Mouse (Mus musculus): ENCODE data around the gene Ift74. TPM values are rescaled to one million over a fixed set of nuclear protein-coding genes. Genes with fewer than 3 reads are reported as not detected.

Gene Ift74
- 20.4 and 21.9 TPM in 2 replicates for polyA plus RNA-seq (2015; fragmentation: Nextera tagmentation; extraction: Ambion mirVana)

GRCm38 (mm10) chr4:94613972-94614626 is at the start of gene Ift74:
Ift74 (plus strand) TSS chr4:94614491.
- Histone ChIP-seq H3K27me3 (replicated peaks; ENCODE audit: control insufficient read depth, insufficient read depth, low read length) (no peaks in the 10 kb centered on the region), H3K9ac (ENCODE audit: low read depth, low read length) (peak within 1 kb of the TSS; percentile 78), H3K4me1 (ENCODE audit: control insufficient read depth, insufficient read depth, low read depth, low read length) (peaks cover 6% of the 10 kb centered on the region), H3K4me3 (ENCODE audit: low read length) (peak within 1 kb of the TSS; percentile 75), H3K36me3 (ENCODE audit: control insufficient read depth, insufficient read depth, low read length) (no peaks in the 10 kb centered on the region), H3K9me3 (ENCODE audit: control insufficient read depth, low read length) (no peaks in the 10 kb centered on the region), H3K4me2 (ENCODE audit: low read length) (peak within 1 kb of the TSS; percentile 60), H3K27ac (ENCODE audit: low read depth, low read length) (peak within 1 kb of the TSS; percentile 77)
- WGBS: 2% methylated on average over 29 of the region's 29 CpGs
- ATAC-seq: peak; percentile 100

GRCm38 (mm10) chr4:94572677-94573076 is 41.6 kb upstream of the Ift74 start:
- 95% methylated on average over 4 of the region's 4 CpGs for WGBS
- H3K27me3 ChIP-seq (replicated peaks; ENCODE audit: control insufficient read depth, insufficient read depth, low read length): no peaks in the 10 kb centered on the region
- peaks cover 15% of the 10 kb centered on the region; the same call in 1 of the 2 replicates for H3K36me3 ChIP-seq (ENCODE audit: control insufficient read depth, insufficient read depth, low read length)
- no peaks in the 10 kb centered on the region for H3K4me1 ChIP-seq (ENCODE audit: control insufficient read depth, insufficient read depth, low read depth, low read length)
- H3K9ac ChIP-seq (ENCODE audit: low read depth, low read length): no peak overlapping the region
- H3K27ac ChIP-seq (ENCODE audit: low read depth, low read length): no peak overlapping the region
- ATAC-seq: no peak
- no peaks in the 10 kb centered on the region for H3K9me3 ChIP-seq (ENCODE audit: control insufficient read depth, low read length)
- H3K4me2 ChIP-seq (ENCODE audit: low read length): no peak overlapping the region
- H3K4me3 ChIP-seq (ENCODE audit: low read length): no peak overlapping the region

- H3K4me2 ChIP-seq (ENCODE audit: low read length): no peak overlapping the region
- H3K27ac ChIP-seq (ENCODE audit: low read depth, low read length): no peak overlapping the region
- no peak for ATAC-seq
- H3K36me3 ChIP-seq (ENCODE audit: control insufficient read depth, insufficient read depth, low read length): no peaks in the 10 kb centered on the region
- WGBS: 85% methylated on average over 4 of the region's 4 CpGs
- H3K27me3 ChIP-seq (replicated peaks; ENCODE audit: control insufficient read depth, insufficient read depth, low read length): no peaks in the 10 kb centered on the region
- no peaks in the 10 kb centered on the region for H3K4me1 ChIP-seq (ENCODE audit: control insufficient read depth, insufficient read depth, low read depth, low read length)
- no peak overlapping the region for H3K4me3 ChIP-seq (ENCODE audit: low read length)
- H3K9me3 ChIP-seq (ENCODE audit: control insufficient read depth, low read length): no peaks in the 10 kb centered on the region
- no peak overlapping the region for H3K9ac ChIP-seq (ENCODE audit: low read depth, low read length)
Measured at GRCm38 (mm10) chr4:94591765-94592381, 22.4 kb upstream of the Ift74 start.

- ATAC-seq: no peak
- H3K9me3 ChIP-seq (ENCODE audit: control insufficient read depth, low read length): no peaks in the 10 kb centered on the region
- H3K36me3 ChIP-seq (ENCODE audit: control insufficient read depth, insufficient read depth, low read length): no peaks in the 10 kb centered on the region
- no peaks in the 10 kb centered on the region for H3K27me3 ChIP-seq (replicated peaks; ENCODE audit: control insufficient read depth, insufficient read depth, low read length)
- no peak overlapping the region for H3K27ac ChIP-seq (ENCODE audit: low read depth, low read length)
- no peak overlapping the region for H3K4me2 ChIP-seq (ENCODE audit: low read length)
- no peak overlapping the region for H3K9ac ChIP-seq (ENCODE audit: low read depth, low read length)
- H3K4me3 ChIP-seq (ENCODE audit: low read length): no peak overlapping the region
- H3K4me1 ChIP-seq (ENCODE audit: control insufficient read depth, insufficient read depth, low read depth, low read length): no peaks in the 10 kb centered on the region
Measured at GRCm38 (mm10) chr4:94592709-94593108, 21.6 kb upstream of the Ift74 start.

- ATAC-seq: no peak
- peak overlapping the region; percentile 84; the same call in 1 of the 2 replicates for H3K4me2 ChIP-seq (ENCODE audit: low read length)
- no peaks in the 10 kb centered on the region for H3K9me3 ChIP-seq (ENCODE audit: control insufficient read depth, low read length)
- H3K4me3 ChIP-seq (ENCODE audit: low read length): no peak overlapping the region
- H3K36me3 ChIP-seq (ENCODE audit: control insufficient read depth, insufficient read depth, low read length): no peaks in the 10 kb centered on the region
- H3K4me1 ChIP-seq (ENCODE audit: control insufficient read depth, insufficient read depth, low read depth, low read length): peaks cover 15% of the 10 kb centered on the region
- 91% methylated on average over 4 of the region's 4 CpGs for WGBS
- no peak overlapping the region for H3K27ac ChIP-seq (ENCODE audit: low read depth, low read length)
- H3K9ac ChIP-seq (ENCODE audit: low read depth, low read length): no peak overlapping the region
- no peaks in the 10 kb centered on the region for H3K27me3 ChIP-seq (replicated peaks; ENCODE audit: control insufficient read depth, insufficient read depth, low read length)
Measured at GRCm38 (mm10) chr4:94601395-94601794, 12.9 kb upstream of the Ift74 start.

GRCm38 (mm10) chr4:94602496-94603030 is 11.7 kb upstream of the Ift74 start:
- Histone ChIP-seq H3K27ac (ENCODE audit: low read depth, low read length) (peak overlapping the region; percentile 95), H3K27me3 (replicated peaks; ENCODE audit: control insufficient read depth, insufficient read depth, low read length) (no peaks in the 10 kb centered on the region), H3K4me2 (ENCODE audit: low read length) (peak overlapping the region; percentile 84), H3K9me3 (ENCODE audit: control insufficient read depth, low read length) (no peaks in the 10 kb centered on the region), H3K4me1 (ENCODE audit: control insufficient read depth, insufficient read depth, low read depth, low read length) (peaks cover 15% of the 10 kb centered on the region), H3K36me3 (ENCODE audit: control insufficient read depth, insufficient read depth, low read length) (no peaks in the 10 kb centered on the region), H3K4me3 (ENCODE audit: low read length) (peak overlapping the region; percentile 97), H3K9ac (ENCODE audit: low read depth, low read length) (peak overlapping the region; percentile 94)
- no peak for ATAC-seq
- under 1% methylated on average over 33 of the region's 33 CpGs for WGBS

GRCm38 (mm10) chr4:94603031-94603629 is 11.2 kb upstream of the Ift74 start, which contains the start of gene Plaa:
Plaa (minus strand) TSS chr4:94603244.
- Histone ChIP-seq H3K27me3 (replicated peaks; ENCODE audit: control insufficient read depth, insufficient read depth, low read length) (no peaks in the 10 kb centered on the region), H3K4me2 (ENCODE audit: low read length) (peak within 1 kb of the TSS; percentile 84), H3K27ac (ENCODE audit: low read depth, low read length) (peak within 1 kb of the TSS; percentile 95), H3K9me3 (ENCODE audit: control insufficient read depth, low read length) (no peaks in the 10 kb centered on the region), H3K9ac (ENCODE audit: low read depth, low read length) (peak within 1 kb of the TSS; percentile 94), H3K4me1 (ENCODE audit: control insufficient read depth, insufficient read depth, low read depth, low read length) (peaks cover 15% of the 10 kb centered on the region), H3K4me3 (ENCODE audit: low read length) (peak within 1 kb of the TSS; percentile 97), H3K36me3 (ENCODE audit: control insufficient read depth, insufficient read depth, low read length) (no peaks in the 10 kb centered on the region)
- WGBS: under 1% methylated on average over 60 of the region's 61 CpGs
- ATAC-seq: peak; percentile 100

- H3K9ac ChIP-seq (ENCODE audit: low read depth, low read length): no peak overlapping the region
- H3K9me3 ChIP-seq (ENCODE audit: control insufficient read depth, low read length): no peaks in the 10 kb centered on the region
- no peak for ATAC-seq
- H3K4me3 ChIP-seq (ENCODE audit: low read length): no peak overlapping the region
- H3K27me3 ChIP-seq (replicated peaks; ENCODE audit: control insufficient read depth, insufficient read depth, low read length): no peaks in the 10 kb centered on the region
- WGBS: 91% methylated on average over 2 of the region's 2 CpGs
- H3K27ac ChIP-seq (ENCODE audit: low read depth, low read length): no peak overlapping the region
- no peaks in the 10 kb centered on the region for H3K36me3 ChIP-seq (ENCODE audit: control insufficient read depth, insufficient read depth, low read length)
- H3K4me2 ChIP-seq (ENCODE audit: low read length): no peak overlapping the region
- H3K4me1 ChIP-seq (ENCODE audit: control insufficient read depth, insufficient read depth, low read depth, low read length): peaks cover 15% of the 10 kb centered on the region
Measured at GRCm38 (mm10) chr4:94604452-94605019, 9.8 kb upstream of the Ift74 start.

GRCm38 (mm10) chr4:94605591-94605990 is 8.7 kb upstream of the Ift74 start:
- no peak overlapping the region for H3K27ac ChIP-seq (ENCODE audit: low read depth, low read length)
- H3K4me2 ChIP-seq (ENCODE audit: low read length): no peak overlapping the region
- H3K9me3 ChIP-seq (ENCODE audit: control insufficient read depth, low read length): no peaks in the 10 kb centered on the region
- peaks cover 13% of the 10 kb centered on the region for H3K4me1 ChIP-seq (ENCODE audit: control insufficient read depth, insufficient read depth, low read depth, low read length)
- no peaks in the 10 kb centered on the region for H3K36me3 ChIP-seq (ENCODE audit: control insufficient read depth, insufficient read depth, low read length)
- H3K9ac ChIP-seq (ENCODE audit: low read depth, low read length): no peak overlapping the region
- ATAC-seq: no peak
- H3K4me3 ChIP-seq (ENCODE audit: low read length): no peak overlapping the region
- 95% methylated on average over 2 of the region's 2 CpGs for WGBS
- no peaks in the 10 kb centered on the region for H3K27me3 ChIP-seq (replicated peaks; ENCODE audit: control insufficient read depth, insufficient read depth, low read length)

Measured in hindbrain, embryonic 16.5 days (tissue).